Mouse (Mus musculus) lung, postnatal 10 days (tissue): ENCODE data around the gene Xrcc5.
A peak's percentile ranks its signal among the peaks of the same experiment; 100 is the strongest.

Experiments
- DNase-seq: peaks from one replicate; pipeline ENCODE4 v3.0.0; 2021

The Xrcc5 gene

DNA sequence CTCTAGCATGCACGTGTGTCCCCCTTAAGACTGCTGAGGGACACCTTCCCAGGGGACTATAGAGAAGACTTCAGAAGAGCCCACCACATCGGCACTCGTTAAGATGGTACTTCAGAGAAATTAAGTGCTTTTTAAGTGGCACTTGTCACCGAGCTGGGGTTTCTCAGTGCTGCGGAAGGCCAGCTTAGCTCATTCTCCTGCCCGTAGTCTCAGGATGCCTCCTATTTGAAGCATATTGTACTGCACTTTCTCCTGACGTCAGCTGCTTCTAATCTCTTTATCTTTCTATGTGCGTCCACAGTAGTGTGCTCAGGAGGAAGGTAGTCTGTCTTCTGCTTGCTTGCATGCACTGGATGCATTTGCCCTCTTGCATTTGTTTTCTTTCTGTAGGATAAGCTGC is 9.2 kb downstream of the Xrcc5 start:
- no peak for DNase-seq

DNA sequence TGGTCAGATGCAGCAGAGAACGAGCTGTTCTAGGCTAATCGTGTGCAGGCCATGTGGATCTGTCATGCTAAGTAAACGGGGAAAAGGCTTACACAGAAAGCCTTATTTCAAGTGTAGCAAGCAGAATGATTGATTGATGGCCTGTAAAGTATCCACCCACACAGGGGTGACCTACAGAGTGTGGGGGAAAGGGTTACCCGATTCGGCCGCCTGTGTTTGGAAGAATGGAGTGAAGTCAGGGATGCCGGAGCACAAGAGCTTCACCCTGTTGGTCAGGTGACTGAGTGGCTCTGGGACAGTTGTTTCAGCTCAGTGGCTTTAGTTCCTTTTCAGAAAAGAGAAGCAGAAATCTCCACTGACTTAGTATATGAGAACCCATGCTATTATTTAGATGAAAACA is 9.7 kb downstream of the Xrcc5 start:
- DNase-seq = no peak

DNA sequence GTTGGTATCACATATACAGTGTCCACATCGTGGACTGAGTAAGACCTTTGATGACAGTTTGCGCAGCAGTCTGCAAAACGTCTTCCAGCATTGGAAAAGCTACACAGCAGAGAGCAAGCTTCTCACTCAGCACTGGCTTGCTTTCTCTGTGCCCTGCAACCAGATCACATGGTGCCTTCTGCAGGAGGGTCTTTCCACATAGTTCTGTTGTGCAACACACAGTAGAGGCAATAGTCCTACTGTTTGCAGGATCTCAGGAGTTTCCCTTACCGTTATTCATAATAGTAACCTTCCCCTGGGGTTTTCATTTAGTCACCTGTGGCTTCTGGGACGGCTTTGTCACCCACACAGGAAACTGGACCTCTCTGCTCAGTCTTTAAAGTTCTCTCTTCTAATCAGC is 13.5 kb downstream of the Xrcc5 start:
- DNase-seq = no peak

DNA sequence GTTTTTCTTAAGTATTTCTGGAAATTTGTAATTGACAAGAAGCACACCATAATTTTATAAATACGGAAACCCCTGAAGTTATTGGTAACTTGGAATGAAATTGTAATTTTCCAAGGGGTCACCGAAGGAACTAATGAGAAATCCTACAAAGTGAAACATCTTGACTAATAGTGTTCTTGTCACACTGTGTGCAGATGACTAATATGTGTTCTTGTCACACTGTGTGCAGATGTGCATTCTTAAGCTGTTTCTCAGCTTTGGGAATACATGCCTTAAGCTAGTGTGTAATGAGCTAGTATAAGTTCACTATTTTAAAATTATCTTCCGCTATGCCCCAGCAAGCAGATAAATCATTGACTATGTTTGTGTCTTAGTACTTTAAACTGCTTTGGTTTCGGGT is 16.0 kb downstream of the Xrcc5 start:
- no peak for DNase-seq

DNA sequence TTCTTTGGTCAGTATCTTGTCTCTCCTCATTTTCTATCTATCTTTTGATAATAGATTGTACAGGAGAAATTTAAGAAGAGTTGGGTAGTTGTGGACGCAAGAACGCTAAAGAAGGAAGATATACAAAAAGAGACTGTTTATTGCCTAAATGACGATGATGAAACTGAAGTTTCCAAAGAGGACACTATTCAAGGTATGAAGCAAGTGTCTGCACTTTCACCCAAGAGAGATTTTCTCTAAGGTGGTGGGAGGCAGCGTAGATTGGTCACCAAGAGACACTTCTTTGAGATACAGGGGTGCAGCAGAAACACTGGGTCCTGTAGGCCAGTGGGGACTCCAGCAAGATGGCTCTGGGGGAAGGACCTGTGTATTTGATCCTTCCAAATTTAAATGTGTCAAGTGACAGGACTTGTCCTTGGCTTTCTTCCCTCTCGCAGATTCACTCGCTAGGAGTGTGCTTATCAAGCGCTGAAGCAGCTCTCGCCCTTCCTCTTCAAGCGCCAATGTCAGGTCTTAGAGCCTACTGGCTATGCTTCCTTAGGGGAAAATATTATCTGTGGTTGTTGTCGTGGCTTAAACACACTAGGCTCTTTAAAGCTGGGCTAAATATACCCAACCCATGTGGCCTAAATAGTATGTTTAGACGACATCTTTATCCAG is 19.1 kb downstream of the Xrcc5 start:
- no peak for DNase-seq

DNA sequence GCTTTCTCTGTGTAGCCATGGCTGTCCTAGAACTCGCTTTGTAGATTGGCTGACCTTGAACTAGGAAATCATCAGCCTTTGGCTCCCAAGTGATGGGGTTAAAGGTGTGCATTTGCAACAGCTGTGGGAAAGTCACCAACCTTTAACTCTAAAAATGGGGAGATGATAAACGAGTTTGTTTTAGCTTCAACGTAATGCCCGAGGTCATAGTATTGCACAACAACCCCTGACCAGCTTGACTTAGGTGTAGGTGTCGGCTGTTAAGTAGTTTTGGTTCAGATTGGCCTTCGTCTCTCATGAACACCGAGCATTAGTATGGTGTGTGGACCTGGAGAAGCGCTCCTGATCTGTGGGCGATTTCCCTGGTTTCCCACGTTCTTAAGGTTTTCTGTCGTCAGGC is 27.6 kb downstream of the Xrcc5 start:
- no peak for DNase-seq

DNA sequence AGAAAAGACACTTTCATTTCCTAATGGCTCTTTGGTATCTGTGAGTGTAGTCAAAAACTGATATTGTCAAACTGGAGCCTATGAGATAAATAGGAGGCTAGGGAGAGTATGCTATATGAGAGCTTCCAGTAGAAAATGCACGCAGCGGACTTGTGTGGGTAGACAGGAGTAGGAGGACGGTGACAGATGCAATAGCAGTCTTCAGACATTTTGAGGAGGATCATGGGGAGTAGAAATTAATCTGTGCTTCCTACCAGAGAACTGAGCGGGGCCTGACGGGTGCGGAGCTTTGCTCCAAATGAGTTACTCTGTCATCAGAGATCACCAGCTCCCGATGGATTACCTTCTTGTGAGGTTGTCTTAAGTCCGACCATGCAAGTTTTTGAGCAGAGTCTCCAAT is 29.6 kb downstream of the Xrcc5 start:
- DNase-seq = no peak

DNA sequence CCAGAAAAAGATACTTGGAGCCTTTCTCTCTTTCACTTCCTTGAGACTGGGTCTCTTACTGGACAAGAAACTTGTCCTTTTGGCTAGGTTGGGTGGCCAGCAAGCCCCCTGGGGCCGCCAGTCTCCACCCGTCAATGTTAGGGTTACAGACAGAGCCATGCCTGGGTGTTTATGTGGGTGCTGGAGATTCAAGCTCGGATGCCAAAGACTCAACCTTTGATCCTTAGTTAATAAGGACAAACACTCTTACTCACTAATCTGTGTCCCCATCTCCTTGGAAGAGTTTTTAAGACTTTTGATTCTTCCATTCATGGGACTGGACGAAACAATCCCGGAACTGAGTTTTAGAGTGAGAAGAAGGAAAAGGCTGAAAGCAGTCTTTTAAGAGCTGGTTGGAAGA is 31.1 kb downstream of the Xrcc5 start:
- no peak for DNase-seq

DNA sequence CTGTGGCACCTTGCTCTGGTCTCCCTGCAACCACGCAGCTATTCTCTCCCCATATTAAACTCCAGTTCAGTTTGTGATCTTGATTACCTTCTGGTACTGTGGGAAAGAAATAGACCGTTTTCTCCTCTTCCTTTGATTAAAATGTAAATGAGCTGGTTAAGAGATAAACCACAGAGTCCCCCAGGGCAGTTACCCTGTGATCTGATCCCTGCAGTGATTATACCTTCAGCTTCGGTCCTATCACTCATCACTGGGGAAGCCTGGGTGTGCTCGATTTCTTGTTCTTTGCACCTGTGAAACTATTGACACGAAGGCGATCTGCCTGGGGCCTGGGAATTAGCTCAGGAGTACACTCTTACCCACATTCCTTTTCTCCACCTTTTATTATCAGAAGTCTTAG is 40.7 kb downstream of the Xrcc5 start:
- DNase-seq = no peak

DNA sequence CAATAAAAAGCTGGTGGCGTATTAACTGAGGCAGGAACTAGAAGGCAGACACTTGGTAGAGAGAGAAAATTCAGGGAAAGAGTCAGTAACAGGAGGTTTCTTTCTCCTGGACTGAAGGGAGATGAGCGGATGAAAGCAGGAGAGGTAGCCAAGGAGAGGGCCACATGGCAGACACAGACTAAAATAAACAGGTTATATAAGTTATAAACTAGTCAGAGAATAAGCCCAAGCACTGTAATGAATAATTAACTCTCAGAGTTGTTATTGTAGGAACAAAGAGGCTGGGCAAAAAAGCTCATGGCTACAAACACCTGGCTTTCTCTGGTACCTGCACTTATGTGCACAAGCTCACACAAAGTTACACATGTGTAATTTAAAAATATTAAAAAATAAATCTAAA is 47.6 kb downstream of the Xrcc5 start:
- DNase-seq = no peak

DNA sequence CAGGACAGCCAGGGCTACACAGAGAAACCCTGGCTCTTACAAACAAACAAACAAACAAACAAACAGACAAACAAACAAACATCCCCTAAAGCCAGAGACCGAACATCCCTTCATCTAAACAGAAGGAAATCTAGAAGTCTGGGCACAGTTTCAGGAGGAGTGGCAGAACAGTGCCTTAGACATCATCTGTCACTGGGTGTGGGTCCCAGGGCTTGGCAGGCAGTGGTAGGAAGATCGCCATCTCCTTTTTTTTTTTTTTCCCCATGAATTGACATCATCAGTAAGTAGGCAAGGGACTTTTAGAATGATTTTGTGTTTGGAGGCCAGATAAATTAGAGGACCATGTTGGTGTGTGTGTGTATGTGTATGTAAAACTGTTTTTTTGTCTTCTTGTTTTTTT is 51.0 kb downstream of the Xrcc5 start:
- DNase-seq = no peak

DNA sequence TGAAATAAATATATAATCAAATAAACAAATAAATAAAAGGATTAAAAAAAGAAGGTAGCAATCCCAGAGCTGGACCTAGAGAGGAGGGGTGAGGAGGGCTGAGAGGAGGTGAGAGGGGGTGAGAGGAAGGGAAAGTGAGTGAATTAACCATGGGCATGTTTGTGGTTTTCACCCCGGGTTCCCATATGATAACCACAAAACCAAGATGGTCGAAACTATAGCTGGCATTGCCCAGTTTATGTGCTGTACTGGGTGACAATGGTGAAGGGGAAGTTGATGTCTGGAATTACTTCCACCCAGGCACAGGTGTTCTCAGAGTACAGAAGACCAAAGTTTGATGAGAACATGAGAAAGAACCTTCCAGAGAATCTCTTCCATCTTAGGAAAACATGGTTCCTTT is 52.2 kb downstream of the Xrcc5 start:
- no peak for DNase-seq

DNA sequence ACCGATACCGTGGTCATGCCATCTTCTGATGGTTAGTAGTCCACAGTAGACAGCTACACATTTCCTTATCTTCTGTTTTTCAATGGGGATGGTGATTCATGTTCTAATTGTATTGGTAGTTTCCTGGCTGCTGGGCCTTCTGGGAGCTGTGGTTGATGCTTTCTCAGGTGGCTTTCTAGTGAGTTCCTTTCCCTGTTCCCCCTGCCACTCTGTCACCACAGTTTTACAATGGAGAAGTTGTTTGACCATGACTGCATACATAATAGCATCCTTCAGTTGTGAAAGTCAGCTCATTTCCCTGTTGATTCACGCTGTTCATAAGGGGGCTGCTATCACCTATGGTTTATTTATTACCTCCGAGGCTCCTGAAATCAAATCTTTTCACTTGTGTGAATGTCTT is 53.6 kb downstream of the Xrcc5 start:
- DNase-seq = no peak

DNA sequence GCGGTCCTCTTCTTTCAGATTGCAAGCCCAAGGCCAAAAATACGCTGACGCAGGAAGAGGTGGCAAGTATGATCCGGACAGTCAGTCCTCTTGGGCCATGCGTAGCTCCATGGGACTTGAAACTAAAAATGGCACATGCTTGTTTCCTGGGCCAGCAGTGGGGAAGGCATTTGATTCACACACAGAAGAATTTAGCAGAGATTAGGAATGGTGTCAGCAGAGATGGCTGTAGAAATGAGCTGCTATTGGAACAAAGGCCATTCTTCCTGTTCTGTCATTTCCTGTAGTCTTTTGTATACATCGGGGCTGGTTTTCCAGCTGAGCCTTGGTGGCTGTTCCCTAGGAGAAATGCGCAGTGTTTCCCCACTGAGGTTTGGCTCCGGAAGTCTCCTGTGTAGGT is 57.4 kb downstream of the Xrcc5 start:
- DNase-seq = no peak

DNA sequence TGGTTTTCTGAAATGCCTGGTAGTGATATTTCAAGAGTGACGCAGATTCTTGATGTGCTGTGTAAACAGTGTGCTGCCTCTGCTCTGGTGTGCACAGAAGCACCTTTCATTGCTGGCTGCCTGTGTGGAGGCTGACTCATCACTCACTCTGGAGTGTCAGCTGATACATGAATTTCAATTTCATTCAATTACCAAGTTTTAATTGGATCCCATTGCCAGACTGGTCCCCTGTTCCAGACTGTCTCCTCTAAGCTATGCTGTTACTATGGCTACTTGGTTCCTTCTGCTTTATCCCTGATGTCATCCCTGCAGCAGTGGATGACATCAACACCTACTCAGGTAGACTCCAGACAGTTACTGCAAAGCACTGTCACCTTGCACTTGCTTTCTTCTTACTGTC is 65.3 kb downstream of the Xrcc5 start:
- no peak for DNase-seq

DNA sequence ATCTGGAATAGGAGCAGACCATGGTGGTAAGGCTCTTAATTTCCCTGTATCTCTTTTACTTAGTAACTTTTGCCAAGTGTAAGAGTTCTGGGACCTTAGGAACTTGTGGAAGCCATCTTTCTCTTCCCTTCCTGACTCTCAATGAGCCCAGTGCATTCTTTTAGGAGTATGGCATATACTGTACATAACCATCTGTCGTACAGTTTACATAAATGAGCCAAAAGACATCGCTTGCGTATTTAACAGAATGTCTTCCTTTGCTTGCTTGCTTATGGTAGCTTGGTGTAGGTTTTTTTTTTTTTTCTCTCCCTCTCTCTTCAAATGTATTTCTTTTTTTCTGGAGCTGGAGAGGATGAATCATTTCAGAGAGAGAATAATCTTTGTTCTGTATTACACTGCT is 65.7 kb downstream of the Xrcc5 start:
- no peak for DNase-seq

DNA sequence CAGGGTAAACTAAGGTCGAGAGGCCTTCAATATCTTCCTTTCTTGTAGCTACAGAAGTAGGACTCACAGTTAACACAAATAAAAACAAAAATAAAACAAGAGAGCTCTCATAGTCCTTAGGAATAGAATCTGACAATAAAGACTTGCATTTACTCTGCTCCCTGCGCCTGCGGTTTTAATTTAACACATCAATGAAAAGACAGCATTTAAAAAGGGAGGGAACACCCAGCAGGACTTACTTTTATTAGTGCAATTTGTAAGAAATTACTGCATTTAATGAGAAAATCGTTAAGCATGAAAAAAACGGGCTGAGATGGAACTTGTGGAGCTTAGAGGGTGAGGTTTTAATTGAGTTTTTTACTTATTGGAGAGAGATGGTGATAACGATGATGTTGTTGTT is 66.4 kb downstream of the Xrcc5 start:
- DNase-seq = no peak

DNA sequence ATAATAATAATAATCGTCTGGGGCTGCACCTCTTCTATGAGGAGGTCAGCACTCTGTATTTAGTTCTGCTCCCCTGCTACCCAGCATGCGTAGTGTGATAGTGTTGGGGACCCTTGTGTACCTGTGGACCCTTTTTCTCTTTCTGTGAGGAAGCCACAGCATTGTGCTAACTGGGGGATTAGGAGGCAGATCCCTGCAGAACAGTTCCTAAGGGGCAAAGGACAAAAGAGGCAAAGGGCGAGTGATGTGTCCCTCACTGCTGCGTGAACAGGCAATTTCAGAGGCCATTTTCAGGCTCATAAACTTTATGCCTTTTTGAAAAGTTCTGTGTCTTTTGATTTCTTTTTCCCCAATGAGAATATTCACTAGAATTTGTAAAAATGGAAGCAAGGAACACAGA is 66.8 kb downstream of the Xrcc5 start:
- no peak for DNase-seq

DNA sequence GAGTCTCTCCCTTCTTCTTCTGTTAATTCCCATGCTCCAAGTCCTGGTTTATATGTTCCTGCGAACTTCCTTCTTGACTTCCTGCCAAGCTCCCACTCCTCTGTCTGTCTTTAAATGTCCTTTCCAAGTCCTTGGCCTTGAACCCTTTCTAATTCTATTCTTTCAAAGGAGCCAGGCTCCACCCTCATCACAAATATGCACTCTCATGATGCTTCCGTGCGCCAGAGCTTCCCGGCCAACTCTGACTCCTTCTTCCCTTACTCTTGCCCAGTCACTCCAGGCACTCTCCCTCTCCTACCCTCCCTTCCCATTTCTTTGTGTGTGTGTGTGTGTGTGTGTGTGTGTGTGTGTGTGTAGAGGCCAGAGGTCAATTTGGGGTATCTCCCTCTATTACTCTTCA is 70.9 kb downstream of the Xrcc5 start:
- no peak for DNase-seq

DNA sequence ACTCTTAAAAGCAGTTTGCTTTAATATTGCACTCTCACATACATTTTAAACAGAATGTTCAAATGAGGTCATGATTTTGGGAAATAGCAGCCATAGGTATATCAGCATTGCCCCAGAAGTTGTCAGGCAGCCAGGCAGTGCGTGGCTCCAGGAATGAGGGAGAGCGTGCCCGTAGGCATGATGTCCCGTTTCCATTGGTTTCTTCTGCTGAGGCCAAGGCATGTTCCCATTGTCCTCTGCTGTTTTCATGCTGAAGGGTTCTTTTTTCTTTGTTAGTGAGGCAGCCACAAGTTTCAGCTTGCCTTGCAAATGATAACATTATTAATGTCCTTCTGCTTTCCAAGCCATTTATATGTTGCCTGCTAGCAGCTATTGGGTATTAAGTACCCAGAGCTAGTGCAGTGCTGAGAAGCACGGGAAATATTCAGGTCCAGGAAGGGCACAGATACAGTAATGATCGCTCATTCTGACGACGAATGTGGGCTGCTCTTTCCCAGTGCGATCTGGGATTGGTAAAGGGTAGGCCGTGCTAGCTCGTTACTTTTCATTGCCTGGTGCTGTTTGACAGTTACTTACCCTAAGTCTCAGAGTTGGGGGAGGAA is 72.6 kb downstream of the Xrcc5 start:
- no peak for DNase-seq

DNA sequence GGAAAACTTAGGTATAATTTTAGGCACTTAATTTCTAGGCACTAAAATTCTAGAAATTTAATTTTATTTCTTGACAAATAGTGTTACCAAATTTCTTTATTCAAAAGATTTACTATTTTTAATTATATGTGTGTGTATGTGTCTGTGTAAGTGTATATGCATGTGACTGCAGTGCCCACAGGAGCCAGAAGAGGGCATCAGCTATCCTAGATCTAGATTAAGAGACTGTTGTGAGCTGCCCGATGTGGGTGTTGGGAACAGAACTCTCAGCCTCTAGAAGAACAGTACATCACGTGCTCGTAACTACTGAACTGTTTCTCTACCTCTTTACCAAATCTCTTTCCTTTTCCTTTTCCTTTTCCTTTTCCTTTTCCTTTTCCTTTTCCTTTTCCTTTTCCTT is 73.3 kb downstream of the Xrcc5 start:
- DNase-seq = no peak

DNA sequence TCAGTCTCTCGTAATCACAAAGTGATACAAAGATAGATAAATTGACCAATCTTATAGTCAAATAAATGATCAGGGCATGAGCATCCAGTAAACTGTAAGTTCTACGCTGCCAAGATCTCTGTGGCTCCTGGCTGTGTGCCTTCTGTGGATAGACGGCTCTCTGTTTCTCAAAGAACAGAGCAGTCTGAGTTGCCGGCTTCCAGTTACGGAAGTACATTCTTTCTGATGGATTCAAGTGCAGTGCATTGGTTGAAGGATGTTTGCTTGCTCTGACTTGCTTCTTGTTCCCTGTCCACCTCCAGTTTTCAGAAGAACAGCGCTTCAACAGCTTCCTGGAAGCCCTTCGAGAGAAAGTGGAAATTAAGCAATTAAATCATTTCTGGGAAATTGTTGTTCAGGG is 75.8 kb downstream of the Xrcc5 start:
- peak; percentile 19 for DNase-seq

DNA sequence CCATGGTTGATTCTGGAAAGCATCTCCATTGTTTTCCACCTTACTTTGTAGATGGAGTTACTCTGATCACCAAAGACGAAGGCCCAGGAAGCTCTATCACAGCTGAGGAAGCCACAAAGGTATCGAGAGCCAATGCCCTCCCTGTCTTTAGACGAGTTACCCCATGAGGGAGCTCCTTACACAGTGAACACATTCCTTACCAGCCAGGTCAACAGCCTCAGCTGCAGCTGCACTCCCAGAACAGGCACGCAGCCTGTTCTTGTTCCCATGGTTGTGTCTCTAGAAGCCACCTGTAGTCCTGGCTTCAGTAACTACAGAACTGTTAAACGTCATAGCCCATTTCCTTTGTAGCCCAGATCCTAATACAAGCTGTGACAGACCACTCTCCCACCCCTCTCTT is 76.4 kb downstream of the Xrcc5 start:
- DNase-seq = no peak

DNA sequence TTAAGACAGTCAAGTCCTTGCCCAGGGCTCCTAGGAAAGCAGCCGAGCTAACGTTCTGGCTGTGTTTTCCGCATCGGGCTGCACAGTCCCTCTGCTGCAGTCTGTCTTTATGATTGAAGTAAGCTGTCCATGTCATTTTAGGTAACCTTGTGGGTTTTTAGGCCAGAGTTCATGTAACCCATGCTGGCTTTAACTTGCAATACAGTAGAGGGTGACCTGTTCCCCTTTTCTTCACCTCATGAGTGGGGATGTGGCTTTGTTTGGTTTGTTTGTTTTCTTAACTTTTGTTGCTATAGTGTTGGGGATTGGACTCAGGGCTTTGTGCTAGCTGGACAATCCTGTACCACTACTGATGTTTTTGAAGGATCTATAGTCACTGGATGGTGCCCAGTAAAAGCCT is 83.2 kb downstream of the Xrcc5 start:
- DNase-seq = no peak

DNA sequence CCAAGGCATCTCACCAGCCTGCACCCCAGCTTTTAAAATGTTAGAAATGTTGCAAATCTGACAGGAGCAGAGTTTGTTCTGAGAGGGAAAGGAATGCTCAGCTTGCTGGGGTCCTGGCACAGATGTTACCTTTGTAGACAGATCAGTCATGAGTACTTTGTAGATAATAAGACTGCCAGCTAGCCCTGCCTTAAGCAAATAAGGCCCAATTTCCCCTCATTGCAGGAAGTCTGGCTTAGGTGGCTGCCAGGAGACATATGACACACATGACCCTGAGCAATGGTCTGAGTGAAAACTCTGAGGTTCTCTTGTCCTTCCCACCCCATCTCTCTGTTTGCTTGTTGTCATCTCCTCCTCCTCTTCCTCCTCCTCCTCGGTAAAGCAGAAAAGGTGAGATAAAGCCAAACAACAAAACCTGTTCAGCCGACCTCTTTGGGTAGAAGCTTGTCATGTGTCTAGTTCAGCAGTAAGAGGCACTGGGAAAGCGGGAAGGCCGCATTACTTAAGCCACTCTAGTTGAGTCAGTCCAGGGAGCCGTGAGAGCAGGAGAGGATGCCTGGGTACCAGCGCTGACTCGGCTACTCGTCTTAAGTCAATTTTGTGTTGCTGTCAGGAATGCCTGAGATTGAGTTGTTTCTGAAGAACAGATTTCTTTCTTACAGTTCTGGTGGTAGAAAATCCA is 92.6 kb downstream of the Xrcc5 start:
- no peak for DNase-seq
